Mouse (Mus musculus) ES-Bruce4 (cell line): ENCODE data around the gene Smad3.

Experiments used
- CTCF ChIP-seq: IDR thresholded peaks from one replicate; pipeline ENCODE4 v1.8.1; 2011; ENCODE audit warnings: low read depth, low read length
- POLR2A ChIP-seq: IDR thresholded peaks from one replicate; pipeline ENCODE4 v1.8.1; 2011; ENCODE audit warnings: low read length; ENCODE audit not compliant: insufficient read depth

DNA sequence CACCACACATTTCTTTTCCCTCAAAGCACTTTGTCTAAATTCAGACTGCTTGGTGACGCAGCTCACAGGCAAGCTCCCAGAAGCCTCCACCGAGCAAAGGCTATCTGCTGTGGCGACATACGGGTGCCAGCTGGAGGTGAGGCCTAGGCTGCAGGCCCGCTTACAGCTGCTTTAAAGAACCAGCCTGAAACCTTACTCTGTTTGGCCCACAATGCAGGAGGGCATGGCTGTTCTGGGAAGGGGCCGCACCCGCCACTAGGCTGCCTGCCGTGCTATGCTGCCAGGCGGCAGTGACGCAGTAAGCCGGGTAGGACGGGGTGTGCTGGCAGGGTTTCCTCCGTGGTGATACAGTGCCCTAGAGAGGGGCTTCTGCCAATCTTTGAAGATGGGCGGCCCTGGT lies 106.9 kb downstream of the Smad3 start:
- TF ChIP-seq POLR2A (no peak), CTCF (no peak)
